Mouse (Mus musculus): ENCODE measurements at regions not wholly inside any gene's neighbourhood (a gene's known extent, or its start where the extent isn't known, plus 50 kb on each side); places are given as distances from the start of the nearest gene placed in this dataset.

GRCm38 (mm10) chr2:84186126-84186701 is 195.9 kb downstream of the Gm13691 start:
- no peak for TF ChIP-seq CTCF (IDR thresholded peaks at IDR 0.05; ENCODE audit: borderline replicate concordance, control insufficient read depth, extremely low read depth, insufficient read depth, low read length, poor library complexity)
- TF ChIP-seq POLR2A (IDR thresholded peaks at IDR 0.05; ENCODE audit: control insufficient read depth, extremely low read depth, insufficient read depth, low read length, poor library complexity): no peak
- H3K4me3 ChIP-seq (ENCODE audit: control insufficient read depth, insufficient read depth, low read length): no peak overlapping the region
- H3K36me3 ChIP-seq (ENCODE audit: control insufficient read depth, insufficient read depth, low read length): no peaks in the 10 kb centered on the region
- H3K27me3 ChIP-seq (ENCODE audit: control insufficient read depth, insufficient read depth, low read length): no peaks in the 10 kb centered on the region
- H3K4me1 ChIP-seq (replicated peaks; ENCODE audit: control insufficient read depth, insufficient read depth, low read length): no peaks in the 10 kb centered on the region
- no peak for DNase-seq
- no peak overlapping the region for H3K27ac ChIP-seq (ENCODE audit: control insufficient read depth, insufficient read depth, low read length)
- WGBS: 84% methylated on average over 9 of the region's 9 CpGs

GRCm38 (mm10) chr2:84187456-84187855 is 197.1 kb downstream of the Gm13691 start:
- H3K4me3 ChIP-seq (ENCODE audit: control insufficient read depth, insufficient read depth, low read length): no peak overlapping the region
- no peaks in the 10 kb centered on the region for H3K36me3 ChIP-seq (ENCODE audit: control insufficient read depth, insufficient read depth, low read length)
- TF ChIP-seq POLR2A (IDR thresholded peaks at IDR 0.05; ENCODE audit: control insufficient read depth, extremely low read depth, insufficient read depth, low read length, poor library complexity) (no peak), CTCF (IDR thresholded peaks at IDR 0.05; ENCODE audit: borderline replicate concordance, control insufficient read depth, extremely low read depth, insufficient read depth, low read length, poor library complexity) (no peak)
- H3K27ac ChIP-seq (ENCODE audit: control insufficient read depth, insufficient read depth, low read length): no peak overlapping the region
- H3K4me1 ChIP-seq (replicated peaks; ENCODE audit: control insufficient read depth, insufficient read depth, low read length): no peaks in the 10 kb centered on the region
- H3K27me3 ChIP-seq (ENCODE audit: control insufficient read depth, insufficient read depth, low read length): no peaks in the 10 kb centered on the region
- DNase-seq: no peak
- WGBS: 96% methylated on average over 4 of the region's 4 CpGs

- no peak overlapping the region for H3K27ac ChIP-seq (ENCODE audit: control insufficient read depth, insufficient read depth, low read length)
- no peaks in the 10 kb centered on the region for H3K36me3 ChIP-seq (ENCODE audit: control insufficient read depth, insufficient read depth, low read length)
- no peak overlapping the region for H3K4me3 ChIP-seq (ENCODE audit: control insufficient read depth, insufficient read depth, low read length)
- WGBS: 59% methylated on average over 3 of the region's 3 CpGs
- no peak for DNase-seq
- H3K4me1 ChIP-seq (replicated peaks; ENCODE audit: control insufficient read depth, insufficient read depth, low read length): no peaks in the 10 kb centered on the region
- no peaks in the 10 kb centered on the region for H3K27me3 ChIP-seq (ENCODE audit: control insufficient read depth, insufficient read depth, low read length)
- TF ChIP-seq CTCF (IDR thresholded peaks at IDR 0.05; ENCODE audit: borderline replicate concordance, control insufficient read depth, extremely low read depth, insufficient read depth, low read length, poor library complexity): no peak
- TF ChIP-seq POLR2A (IDR thresholded peaks at IDR 0.05; ENCODE audit: control insufficient read depth, extremely low read depth, insufficient read depth, low read length, poor library complexity): no peak
Observed at GRCm38 (mm10) chr2:84189302-84189701, 198.9 kb downstream of the Gm13691 start.

GRCm38 (mm10) chr2:84217116-84217515 is 208.1 kb downstream of the Calcrl start:
- TF ChIP-seq POLR2A (IDR thresholded peaks at IDR 0.05; ENCODE audit: control insufficient read depth, extremely low read depth, insufficient read depth, low read length, poor library complexity): no peak
- no peak for TF ChIP-seq CTCF (IDR thresholded peaks at IDR 0.05; ENCODE audit: borderline replicate concordance, control insufficient read depth, extremely low read depth, insufficient read depth, low read length, poor library complexity)
- H3K36me3 ChIP-seq (ENCODE audit: control insufficient read depth, insufficient read depth, low read length): no peaks in the 10 kb centered on the region
- H3K4me1 ChIP-seq (replicated peaks; ENCODE audit: control insufficient read depth, insufficient read depth, low read length): no peaks in the 10 kb centered on the region
- WGBS: 71% methylated on average over 1 of the region's 1 CpGs
- no peak for DNase-seq
- no peak overlapping the region for H3K4me3 ChIP-seq (ENCODE audit: control insufficient read depth, insufficient read depth, low read length)
- no peak overlapping the region for H3K27ac ChIP-seq (ENCODE audit: control insufficient read depth, insufficient read depth, low read length)
- no peaks in the 10 kb centered on the region for H3K27me3 ChIP-seq (ENCODE audit: control insufficient read depth, insufficient read depth, low read length)

GRCm38 (mm10) chr2:84222049-84222448 is 203.2 kb downstream of the Calcrl start:
- H3K36me3 ChIP-seq (ENCODE audit: control insufficient read depth, insufficient read depth, low read length): no peaks in the 10 kb centered on the region
- 100% methylated on average over 1 of the region's 1 CpGs for WGBS
- no peak overlapping the region for H3K4me3 ChIP-seq (ENCODE audit: control insufficient read depth, insufficient read depth, low read length)
- TF ChIP-seq CTCF (IDR thresholded peaks at IDR 0.05; ENCODE audit: borderline replicate concordance, control insufficient read depth, extremely low read depth, insufficient read depth, low read length, poor library complexity): no peak
- no peak for TF ChIP-seq POLR2A (IDR thresholded peaks at IDR 0.05; ENCODE audit: control insufficient read depth, extremely low read depth, insufficient read depth, low read length, poor library complexity)
- no peaks in the 10 kb centered on the region for H3K4me1 ChIP-seq (replicated peaks; ENCODE audit: control insufficient read depth, insufficient read depth, low read length)
- H3K27ac ChIP-seq (ENCODE audit: control insufficient read depth, insufficient read depth, low read length): no peak overlapping the region
- H3K27me3 ChIP-seq (ENCODE audit: control insufficient read depth, insufficient read depth, low read length): no peaks in the 10 kb centered on the region
- DNase-seq: no peak

- Histone ChIP-seq H3K4me1 (replicated peaks; ENCODE audit: control insufficient read depth, insufficient read depth, low read length) (no peaks in the 10 kb centered on the region), H3K27ac (ENCODE audit: control insufficient read depth, insufficient read depth, low read length) (no peak overlapping the region), H3K27me3 (ENCODE audit: control insufficient read depth, insufficient read depth, low read length) (no peaks in the 10 kb centered on the region), H3K4me3 (ENCODE audit: control insufficient read depth, insufficient read depth, low read length) (no peak overlapping the region), H3K36me3 (ENCODE audit: control insufficient read depth, insufficient read depth, low read length) (no peaks in the 10 kb centered on the region)
- 83% methylated on average over 3 of the region's 3 CpGs for WGBS
- no peak for DNase-seq
- TF ChIP-seq POLR2A (IDR thresholded peaks at IDR 0.05; ENCODE audit: control insufficient read depth, extremely low read depth, insufficient read depth, low read length, poor library complexity) (no peak), CTCF (IDR thresholded peaks at IDR 0.05; ENCODE audit: borderline replicate concordance, control insufficient read depth, extremely low read depth, insufficient read depth, low read length, poor library complexity) (no peak)
Observed at GRCm38 (mm10) chr2:84229777-84230176, 195.4 kb downstream of the Calcrl start.

- no peaks in the 10 kb centered on the region for H3K27me3 ChIP-seq (ENCODE audit: control insufficient read depth, insufficient read depth, low read length)
- 96% methylated on average over 4 of the region's 4 CpGs for WGBS
- no peak overlapping the region for H3K27ac ChIP-seq (ENCODE audit: control insufficient read depth, insufficient read depth, low read length)
- DNase-seq: no peak
- no peaks in the 10 kb centered on the region for H3K36me3 ChIP-seq (ENCODE audit: control insufficient read depth, insufficient read depth, low read length)
- H3K4me3 ChIP-seq (ENCODE audit: control insufficient read depth, insufficient read depth, low read length): no peak overlapping the region
- H3K4me1 ChIP-seq (replicated peaks; ENCODE audit: control insufficient read depth, insufficient read depth, low read length): no peaks in the 10 kb centered on the region
- TF ChIP-seq CTCF (IDR thresholded peaks at IDR 0.05; ENCODE audit: borderline replicate concordance, control insufficient read depth, extremely low read depth, insufficient read depth, low read length, poor library complexity) (no peak), POLR2A (IDR thresholded peaks at IDR 0.05; ENCODE audit: control insufficient read depth, extremely low read depth, insufficient read depth, low read length, poor library complexity) (no peak)
Observed at GRCm38 (mm10) chr2:84235641-84236040, 189.6 kb downstream of the Calcrl start.
